Mouse (Mus musculus) adrenal gland, adult (tissue): ENCODE data around the gene Ubxn10.
A peak's percentile ranks its signal among the peaks of the same experiment; 100 is the strongest.

ENCODE experiments used
- DNase-seq, 2 experiments: peaks; one replicate each; pipeline ENCODE4 v3.0.0; 2022 to 2023; ENCODE audit warnings: low spot score in 1 of 2; ENCODE audit not compliant: inconsistent age in 2 of 2

The Ubxn10 gene

DNA sequence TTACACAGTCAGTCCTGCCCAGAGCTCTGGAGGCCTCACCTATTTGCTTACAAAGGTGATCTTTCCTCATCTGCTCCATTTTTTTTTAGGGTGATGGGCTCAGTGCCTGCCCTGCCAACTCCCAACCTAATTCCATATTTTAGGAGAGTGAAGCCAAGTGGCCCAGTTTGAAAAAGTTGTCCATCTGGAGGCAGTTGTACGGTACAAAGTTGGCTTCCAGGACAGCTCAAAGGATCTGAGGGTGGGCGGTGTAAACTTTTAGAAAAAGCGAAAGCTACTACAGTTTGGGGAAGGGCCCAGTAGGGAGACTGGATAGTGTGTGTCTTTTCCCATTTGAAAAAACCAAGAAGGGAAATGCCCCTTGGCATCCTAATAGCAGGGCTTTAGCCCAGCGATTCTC is 2.1 kb downstream of the Ubxn10 start:
- DNase-seq: no peak

DNA sequence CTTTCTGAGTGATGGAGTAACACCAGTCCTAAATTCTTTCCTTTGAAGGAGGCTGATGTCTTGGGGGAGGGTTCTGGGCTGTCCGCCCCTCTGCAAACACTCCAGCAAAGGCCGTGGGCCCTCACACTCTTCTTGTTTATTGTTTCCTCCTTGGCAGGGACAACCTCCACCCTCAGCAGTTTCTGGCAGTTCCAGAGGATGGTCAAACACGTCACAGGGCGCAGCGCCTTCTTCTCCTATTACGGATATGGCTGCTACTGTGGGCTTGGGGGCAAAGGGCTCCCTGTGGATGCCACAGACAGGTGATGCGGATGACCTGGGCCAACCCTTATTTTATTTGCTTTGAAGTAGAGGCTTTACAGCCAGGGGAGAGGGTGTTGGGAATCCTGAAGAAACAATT is 2.9 kb downstream of the Ubxn10 start:
- no peak for DNase-seq

- peak; percentile 60 to 66 for DNase-seq
These were observed 7.8 kb downstream of the Ubxn10 start for GRCm38 (mm10) chr4:138729018-138729703.

DNA sequence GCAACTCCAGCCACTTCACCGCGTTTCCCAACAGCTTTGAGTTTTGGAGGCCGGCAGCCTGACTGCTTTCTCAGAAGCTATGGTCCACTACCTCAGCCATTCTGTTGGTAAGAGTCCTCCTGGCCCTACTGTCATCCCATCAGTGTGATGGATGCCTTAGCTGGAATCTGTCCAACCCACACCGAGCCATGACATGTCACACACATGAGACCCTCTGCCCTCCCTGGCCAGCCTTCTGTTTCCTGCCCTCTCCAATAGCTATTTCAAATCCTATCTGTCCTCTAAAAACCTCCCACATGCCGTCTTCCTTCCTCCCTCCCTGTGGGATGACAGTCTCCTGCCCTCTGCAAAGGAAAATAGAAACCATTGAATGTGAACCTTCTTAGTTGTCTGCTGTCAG is 11.2 kb downstream of the Ubxn10 start:
- peak; percentile 41 to 61 for DNase-seq

DNA sequence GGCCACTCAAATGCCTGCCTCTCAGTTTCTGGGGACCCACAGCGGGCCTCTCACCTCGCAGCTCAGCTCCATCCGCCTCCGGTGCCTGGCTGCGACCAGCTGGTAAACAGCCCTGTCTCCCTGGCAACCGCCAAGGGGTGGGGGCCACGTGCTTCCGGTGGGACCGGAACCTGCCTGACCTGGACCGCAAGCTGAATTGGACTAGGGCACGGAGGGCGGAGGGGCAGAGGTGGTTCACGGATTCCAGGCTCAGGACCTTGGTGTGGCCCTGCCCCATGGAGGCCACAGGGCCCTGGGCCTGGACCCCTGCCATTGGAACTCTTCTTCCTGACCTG is 11.9 kb downstream of the Ubxn10 start:
- peak; percentile 81 to 86 for DNase-seq

DNA sequence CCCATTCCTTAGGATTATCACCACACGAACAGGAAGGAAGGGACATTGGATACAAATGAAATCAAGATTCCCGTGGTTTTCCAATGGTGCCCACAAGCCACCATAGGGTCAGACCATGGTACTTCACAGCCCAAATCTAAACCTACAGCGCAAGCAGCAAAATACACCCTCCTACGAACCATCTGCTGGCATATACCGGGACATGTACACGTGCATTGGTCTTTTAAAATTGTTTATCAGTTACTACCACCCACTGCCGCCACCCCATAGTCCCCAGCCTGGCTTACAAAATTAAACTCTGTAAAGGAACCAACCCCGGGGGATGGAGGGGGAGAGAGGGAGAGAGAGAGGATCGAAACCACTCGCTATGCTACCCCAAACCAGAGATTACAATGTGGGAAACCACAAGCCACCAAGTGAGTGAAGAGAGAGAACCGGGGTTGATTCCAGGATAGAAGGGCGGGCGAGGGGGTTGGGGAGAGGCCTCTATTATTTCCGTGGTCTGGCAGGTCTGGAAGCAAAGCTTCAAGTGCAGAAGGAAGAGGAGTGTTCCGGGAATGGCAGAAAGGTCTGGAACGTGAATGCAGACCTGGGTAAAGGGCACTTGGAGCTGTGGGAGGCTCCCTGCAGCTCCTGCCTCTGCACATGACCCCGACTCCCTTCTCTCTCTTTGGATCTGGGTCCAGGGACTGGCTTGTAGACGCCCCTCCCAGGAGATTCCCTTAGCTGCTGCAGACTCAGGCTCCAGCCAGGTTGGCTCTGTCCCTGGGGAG is 12.4 kb downstream of the Ubxn10 start, which contains the start of gene Pla2g2c:
TSS of gene Pla2g2c (plus strand) at position 439 of the 773 bp plus-strand sequence.
- DNase-seq: no peak

DNA sequence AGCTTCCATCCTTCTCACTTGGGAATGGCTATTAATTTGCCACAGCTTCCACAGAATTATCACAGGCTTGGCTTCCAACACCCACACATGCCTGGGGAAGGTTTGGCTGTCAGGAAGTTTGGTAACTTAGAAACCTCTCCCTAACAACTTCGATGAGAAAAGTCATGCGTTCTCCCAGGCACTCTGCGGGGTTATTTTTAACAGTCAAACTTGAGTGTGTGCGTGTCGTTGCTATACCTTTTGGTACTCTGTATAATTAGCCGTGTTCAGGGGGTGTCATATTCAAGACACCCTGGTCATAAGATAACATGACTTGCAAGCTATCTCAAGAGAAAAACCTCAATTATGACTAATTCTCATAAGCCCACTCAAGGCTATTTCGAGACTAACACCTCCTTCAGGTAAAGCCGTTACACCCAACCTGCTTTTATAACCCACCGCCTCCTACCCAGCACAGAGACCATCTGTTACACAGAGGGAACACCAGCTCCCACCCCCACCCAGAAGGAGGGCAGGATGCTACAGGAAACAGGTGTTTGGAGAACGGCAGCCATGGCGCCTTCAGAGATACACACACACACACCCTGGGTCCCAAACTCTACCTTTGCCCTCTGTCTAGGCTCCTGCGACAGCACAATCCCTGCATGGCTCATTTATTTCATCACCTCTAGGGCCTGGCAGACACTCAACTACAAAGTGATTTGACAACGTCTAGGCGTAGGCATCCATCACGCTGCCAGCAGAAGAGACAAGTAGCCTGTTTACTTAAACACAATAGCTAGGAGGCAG is 13.3 kb downstream of the Ubxn10 start:
- no peak for DNase-seq

DNA sequence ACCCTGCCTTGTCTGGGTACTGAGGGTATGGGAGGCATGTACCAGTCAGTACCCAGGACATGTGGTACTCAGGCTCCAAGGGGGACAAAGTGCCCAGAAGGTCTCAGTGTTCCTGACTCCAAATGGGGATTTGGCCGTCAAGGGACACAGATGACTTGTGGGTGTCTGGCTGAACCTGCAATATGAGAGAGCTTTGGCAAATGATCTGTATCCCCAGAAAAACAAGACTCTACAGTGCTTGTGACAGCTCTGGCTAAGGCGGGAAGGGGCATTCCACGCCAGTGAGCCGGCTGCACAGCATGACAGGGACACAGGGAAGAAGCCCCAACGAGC is 17.7 kb downstream of the Ubxn10 start:
- no peak for DNase-seq

DNA sequence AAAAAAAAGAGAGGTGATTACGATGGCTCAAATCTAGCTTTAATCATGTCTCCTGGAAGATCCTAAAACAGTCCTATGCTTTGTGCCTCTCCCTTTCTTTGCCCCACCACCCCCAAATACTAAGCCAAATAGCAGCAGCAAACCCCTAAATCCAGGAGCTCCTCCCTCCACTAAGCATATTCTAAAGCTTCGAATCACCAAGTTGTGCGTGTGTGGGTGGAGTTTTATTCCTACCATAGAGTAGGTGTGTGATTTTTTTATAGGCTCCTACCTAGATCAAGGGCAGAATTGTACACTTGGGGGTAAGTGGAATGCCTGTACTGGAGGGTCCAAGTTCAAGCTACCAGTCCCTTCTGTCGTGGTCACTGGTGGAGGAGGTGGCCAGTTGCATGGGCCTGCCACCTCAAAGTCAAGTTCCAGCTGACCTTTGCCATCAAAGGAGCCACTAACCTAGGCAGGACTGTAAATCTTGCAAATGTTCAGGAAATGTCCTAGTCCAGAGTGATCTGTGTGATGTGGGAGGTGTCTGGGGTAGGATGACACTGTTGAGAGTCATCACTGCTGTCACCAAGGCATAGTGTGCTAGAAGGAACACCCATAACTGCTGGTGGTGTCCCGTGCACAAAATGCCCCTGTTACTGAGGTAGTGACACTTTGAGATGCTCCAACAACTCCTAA is 18.2 kb downstream of the Ubxn10 start:
- DNase-seq: no peak

GRCm38 (mm10) chr4:138716697-138717096 is 20.3 kb downstream of the Ubxn10 start:
- no peak for DNase-seq

- no peak for DNase-seq
These were observed 22.8 kb downstream of the Ubxn10 start for GRCm38 (mm10) chr4:138714186-138714585.

GRCm38 (mm10) chr4:138712621-138713020 is 24.3 kb downstream of the Ubxn10 start:
- DNase-seq: no peak

- no peak for DNase-seq
These were observed 24.9 kb downstream of the Ubxn10 start for GRCm38 (mm10) chr4:138712096-138712495.

GRCm38 (mm10) chr4:138711051-138711820 is 25.7 kb downstream of the Ubxn10 start:
- DNase-seq: peak in 1 of 2 experiments; percentile 16

DNA sequence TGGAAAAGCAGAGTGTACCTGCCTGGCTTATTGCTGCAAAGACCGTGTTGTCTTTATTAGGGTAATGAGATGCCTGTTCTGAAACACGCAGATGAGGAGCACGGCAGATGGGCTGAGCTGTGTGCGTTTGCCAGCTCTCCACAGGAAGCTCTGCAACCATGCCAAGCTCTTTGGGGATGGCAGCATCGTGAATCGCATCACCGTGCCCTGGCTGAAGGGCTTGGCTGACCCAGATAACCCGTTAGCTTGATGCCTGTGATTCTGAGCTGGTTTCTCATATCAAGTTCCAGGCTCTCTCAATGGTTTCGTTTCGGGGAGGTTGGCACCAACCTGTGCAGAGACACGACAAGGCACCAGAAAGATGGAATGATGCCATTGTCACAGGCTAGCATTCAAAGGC is 26.3 kb downstream of the Ubxn10 start:
- DNase-seq: no peak

DNA sequence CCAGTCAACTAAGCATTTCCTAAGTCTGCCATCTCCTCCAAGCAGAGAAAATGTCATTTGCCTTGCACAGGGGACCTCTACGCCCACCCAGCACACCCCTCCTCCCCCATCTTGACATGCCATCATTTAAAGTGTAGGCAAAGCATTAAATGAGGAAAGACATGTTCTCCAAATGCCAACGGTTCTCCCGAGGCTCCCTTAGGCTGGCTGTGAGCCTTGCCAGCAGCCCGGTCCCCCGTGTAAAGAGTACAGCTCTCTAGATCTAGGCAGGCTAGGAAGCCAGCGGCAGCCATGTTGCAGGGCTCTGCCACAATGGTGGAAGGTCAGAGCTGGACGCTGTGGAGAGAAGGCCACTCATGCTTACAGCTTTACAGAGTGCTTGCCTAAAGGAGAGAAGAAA is 27.0 kb downstream of the Ubxn10 start:
- no peak for DNase-seq

DNA sequence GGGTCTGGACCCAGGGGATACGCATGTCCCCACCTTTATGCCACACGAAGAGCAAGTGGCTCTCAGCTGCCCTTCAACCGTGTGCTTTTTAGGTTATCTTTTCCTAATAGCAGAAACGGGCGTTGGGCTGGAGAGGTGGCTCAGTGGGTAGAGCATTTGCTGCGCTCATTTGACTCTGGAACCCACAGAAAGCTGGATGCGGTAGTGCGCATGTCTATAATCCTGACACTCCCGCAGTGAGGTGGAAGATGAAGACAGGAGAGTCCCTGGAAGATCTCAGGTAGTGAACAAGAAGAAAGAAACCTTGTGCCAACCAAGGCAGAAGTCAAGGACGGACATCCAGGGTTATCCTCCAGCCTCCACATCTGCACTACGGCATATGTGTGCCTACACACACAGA is 27.7 kb downstream of the Ubxn10 start:
- no peak for DNase-seq

- peak; percentile 66 to 86 for DNase-seq
These were observed 28.3 kb downstream of the Ubxn10 start for GRCm38 (mm10) chr4:138708636-138709035.

DNA sequence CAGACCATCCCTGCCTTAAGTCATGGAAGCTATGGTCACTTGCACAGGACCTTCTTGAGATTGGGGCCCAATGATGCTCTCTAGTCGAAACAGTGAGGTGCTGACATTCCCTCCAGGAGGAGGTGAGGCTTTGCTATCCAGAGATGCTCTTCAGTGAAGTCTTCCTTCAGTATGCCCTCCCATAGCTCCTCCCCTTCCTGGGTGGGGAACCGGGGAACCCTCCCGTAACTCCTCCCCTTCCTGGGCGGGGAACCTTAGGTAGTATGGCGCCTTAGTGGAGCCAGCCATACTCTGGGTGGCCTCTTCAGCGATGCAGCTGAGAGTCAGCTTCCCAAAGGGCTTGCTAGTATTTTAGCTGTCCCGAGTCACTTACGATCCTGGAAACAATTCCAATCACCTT is 30.3 kb downstream of the Ubxn10 start:
- DNase-seq: no peak

GRCm38 (mm10) chr4:138704169-138704568 is 32.8 kb downstream of the Ubxn10 start:
- no peak for DNase-seq

DNA sequence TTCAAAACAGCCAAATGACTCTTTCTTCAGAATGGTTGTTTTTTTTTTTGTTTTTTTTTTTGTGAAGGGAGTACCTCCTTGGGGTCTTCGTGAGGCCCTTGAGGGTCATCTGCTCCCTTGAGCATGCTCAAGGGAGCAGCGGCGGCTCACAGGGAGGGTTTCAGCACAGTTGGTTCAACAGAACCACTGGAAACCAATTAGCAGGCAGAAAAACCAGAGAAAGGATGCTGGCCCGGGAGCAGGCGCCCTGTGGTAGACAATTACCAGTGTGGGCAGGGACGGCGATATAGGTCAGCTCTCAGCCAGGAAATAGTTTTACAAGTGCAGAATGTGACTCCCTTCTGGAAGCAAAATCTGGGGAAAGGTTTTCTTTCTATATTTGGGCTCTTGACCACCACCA is 33.4 kb downstream of the Ubxn10 start:
- DNase-seq: no peak
